Mouse (Mus musculus) liver, adult 2 months (tissue): ENCODE measurements around the gene Sf1.

ENCODE experiments used
- CTCF ChIP-seq: fragments of 200-500 bp; IDR thresholded peaks from 2 replicates; pipeline ENCODE4 v1.5.1; 2011; ENCODE audit warnings: low read depth, low read length, control low read depth
- POLR2A ChIP-seq: fragments of 200-500 bp; IDR thresholded peaks from 2 replicates; pipeline ENCODE4 v1.6.1; 2011; ENCODE audit warnings: low read length, control low read depth; ENCODE audit not compliant: insufficient read depth; ENCODE audit errors: extremely low read depth

GRCm38 (mm10) chr19:6419805-6420310, 56.4 kb downstream of the Sf1 start:
- TF ChIP-seq POLR2A (no peak), CTCF (no peak)
